Mouse (Mus musculus) cerebellum, adult (tissue): ENCODE data around the gene E430018J23Rik.
"Not testable (repeated sequence)": the region's sequence is repeated elsewhere in the genome, so short reads cannot be mapped to it uniquely, and the experiment has no call there.

Experiments
- ATAC-seq: cut with Nextera tagmentation; 2 replicates; pipeline ENCODE4 v1.9.2; 2017; ENCODE audit warnings: mild to moderate bottlenecking, moderate library complexity, mixed read lengths; ENCODE audit not compliant: insufficient number of reproducible peaks, low FRiP score, low TSS enrichment

E430018J23Rik gene

GRCm38 (mm10) chr7:127385560-127385959 is 7.9 kb downstream of the E430018J23Rik start:
- ATAC-seq, result not testable (repeated sequence)

GRCm38 (mm10) chr7:127378310-127378921 is 15.0 kb downstream of the E430018J23Rik start:
- no peak for ATAC-seq

GRCm38 (mm10) chr7:127375271-127376245 is 17.9 kb downstream of the E430018J23Rik start, which contains the start of gene Zfp747:
Zfp747 (minus strand) TSS chr7:127376050.
- ATAC-seq, result peak; percentile 91; the same call in 1 of the 2 replicates

GRCm38 (mm10) chr7:127371870-127372269 is 21.6 kb downstream of the E430018J23Rik start:
- ATAC-seq, result not testable (repeated sequence)

- ATAC-seq, result no peak
Observed at GRCm38 (mm10) chr7:127371213-127371612, 22.2 kb downstream of the E430018J23Rik start.

GRCm38 (mm10) chr7:127366249-127366648 is 27.2 kb downstream of the E430018J23Rik start:
- ATAC-seq, result no peak

- ATAC-seq, result no peak
Observed at GRCm38 (mm10) chr7:127364166-127364565, 29.3 kb downstream of the E430018J23Rik start.

GRCm38 (mm10) chr7:127363475-127363921 is 29.9 kb downstream of the E430018J23Rik start:
- peak; percentile 74; the same call in 1 of the 2 replicates for ATAC-seq

GRCm38 (mm10) chr7:127362418-127362817 is 31.0 kb downstream of the E430018J23Rik start:
- not testable (repeated sequence) for ATAC-seq

- ATAC-seq, result no peak
Observed at GRCm38 (mm10) chr7:127361449-127361848, 32.0 kb downstream of the E430018J23Rik start.

GRCm38 (mm10) chr7:127360265-127360664 is 33.2 kb downstream of the E430018J23Rik start:
- no peak for ATAC-seq

GRCm38 (mm10) chr7:127358472-127358871 is 35.0 kb downstream of the E430018J23Rik start:
- ATAC-seq, result no peak

- no peak for ATAC-seq
Observed at GRCm38 (mm10) chr7:127357871-127358270, 35.6 kb downstream of the E430018J23Rik start.

GRCm38 (mm10) chr7:127355796-127356195 is 37.6 kb downstream of the E430018J23Rik start:
- no peak for ATAC-seq

- no peak for ATAC-seq
Observed at GRCm38 (mm10) chr7:127351230-127352004, 42.0 kb downstream of the E430018J23Rik start.

- no peak for ATAC-seq
Observed at GRCm38 (mm10) chr7:127346676-127347075, 46.8 kb downstream of the E430018J23Rik start.

GRCm38 (mm10) chr7:127345512-127346325 is 47.7 kb downstream of the E430018J23Rik start, which contains the start of gene Zfp768:
Zfp768 (minus strand) TSS chr7:127345589.
- peak; percentile 83 for ATAC-seq

- no peak for ATAC-seq
Observed at GRCm38 (mm10) chr7:127345092-127345491, 48.3 kb downstream of the E430018J23Rik start.

- no peak for ATAC-seq
Observed at GRCm38 (mm10) chr7:127344371-127344770, 49.1 kb downstream of the E430018J23Rik start.
